Mouse (Mus musculus): ENCODE results near the gene Rarres2. TPM values are rescaled to one million over a fixed set of nuclear protein-coding genes. Genes with fewer than 3 reads are reported as not detected.

The Rarres2 gene
- polyA plus RNA-seq, 1 experiment from 2014 or later: 3.6 TPM

GRCm38 (mm10) chr6:48589194-48589750 lies 16.7 kb upstream of the Rarres2 start, which contains the start of gene Gm45021:
Gm45021 (plus strand) TSS chr6:48589610.
- no peaks in the 10 kb centered on the region for H3K36me3 ChIP-seq (ENCODE audit: control insufficient read depth, insufficient read depth)
- H3K9me3 ChIP-seq (ENCODE audit: control insufficient read depth, low read length): no peaks in the 10 kb centered on the region
- H3K4me3 ChIP-seq (replicated peaks; ENCODE audit: low read length): no peak within 1 kb of the TSS
- H3K4me1 ChIP-seq (replicated peaks; ENCODE audit: control insufficient read depth, insufficient read depth, low read length): peaks cover 5% of the 10 kb centered on the region
- no peak within 1 kb of the TSS for H3K27ac ChIP-seq (ENCODE audit: low read length)
- no peak within 1 kb of the TSS for H3K4me2 ChIP-seq (ENCODE audit: low read length)
- 76% methylated on average over 6 of the region's 6 CpGs for WGBS
- no peak for ATAC-seq
- no peaks in the 10 kb centered on the region for H3K27me3 ChIP-seq (replicated peaks; ENCODE audit: control insufficient read depth, insufficient read depth, low read length)
- no peak within 1 kb of the TSS for H3K9ac ChIP-seq (replicated peaks; ENCODE audit: low read depth, low read length)

GRCm38 (mm10) chr6:48582037-48582436 lies 9.4 kb upstream of the Rarres2 start:
- Histone ChIP-seq H3K27ac (ENCODE audit: low read length) (no peak overlapping the region), H3K36me3 (ENCODE audit: control insufficient read depth, insufficient read depth) (no peaks in the 10 kb centered on the region), H3K27me3 (replicated peaks; ENCODE audit: control insufficient read depth, insufficient read depth, low read length) (no peaks in the 10 kb centered on the region), H3K4me2 (ENCODE audit: low read length) (no peak overlapping the region), H3K9me3 (ENCODE audit: control insufficient read depth, low read length) (no peaks in the 10 kb centered on the region), H3K4me1 (replicated peaks; ENCODE audit: control insufficient read depth, insufficient read depth, low read length) (no peaks in the 10 kb centered on the region), H3K4me3 (replicated peaks; ENCODE audit: low read length) (no peak overlapping the region), H3K9ac (replicated peaks; ENCODE audit: low read depth, low read length) (no peak overlapping the region)
- ATAC-seq: peak; percentile 43; the same call in 1 of the 2 replicates
- 66% methylated on average over 3 of the region's 3 CpGs for WGBS

GRCm38 (mm10) chr6:48581257-48581656 lies 8.7 kb upstream of the Rarres2 start:
- H3K36me3 ChIP-seq (ENCODE audit: control insufficient read depth, insufficient read depth): no peaks in the 10 kb centered on the region
- H3K4me3 ChIP-seq (replicated peaks; ENCODE audit: low read length): no peak overlapping the region
- 41% methylated on average over 3 of the region's 3 CpGs for WGBS
- H3K4me1 ChIP-seq (replicated peaks; ENCODE audit: control insufficient read depth, insufficient read depth, low read length): no peaks in the 10 kb centered on the region
- H3K27me3 ChIP-seq (replicated peaks; ENCODE audit: control insufficient read depth, insufficient read depth, low read length): no peaks in the 10 kb centered on the region
- no peak for ATAC-seq
- H3K9ac ChIP-seq (replicated peaks; ENCODE audit: low read depth, low read length): no peak overlapping the region
- no peak overlapping the region for H3K4me2 ChIP-seq (ENCODE audit: low read length)
- H3K27ac ChIP-seq (ENCODE audit: low read length): no peak overlapping the region
- H3K9me3 ChIP-seq (ENCODE audit: control insufficient read depth, low read length): no peaks in the 10 kb centered on the region

GRCm38 (mm10) chr6:48579215-48579648 lies 6.6 kb upstream of the Rarres2 start:
- Histone ChIP-seq H3K9ac (replicated peaks; ENCODE audit: low read depth, low read length) (no peak overlapping the region), H3K4me3 (replicated peaks; ENCODE audit: low read length) (no peak overlapping the region), H3K9me3 (ENCODE audit: control insufficient read depth, low read length) (no peaks in the 10 kb centered on the region), H3K4me2 (ENCODE audit: low read length) (no peak overlapping the region), H3K27ac (ENCODE audit: low read length) (no peak overlapping the region), H3K4me1 (replicated peaks; ENCODE audit: control insufficient read depth, insufficient read depth, low read length) (no peaks in the 10 kb centered on the region), H3K27me3 (replicated peaks; ENCODE audit: control insufficient read depth, insufficient read depth, low read length) (no peaks in the 10 kb centered on the region), H3K36me3 (ENCODE audit: control insufficient read depth, insufficient read depth) (no peaks in the 10 kb centered on the region)
- 42% methylated on average over 5 of the region's 5 CpGs for WGBS
- no peak for ATAC-seq

GRCm38 (mm10) chr6:48578736-48579135 lies 6.1 kb upstream of the Rarres2 start:
- Histone ChIP-seq H3K4me3 (replicated peaks; ENCODE audit: low read length) (no peak overlapping the region), H3K36me3 (ENCODE audit: control insufficient read depth, insufficient read depth) (no peaks in the 10 kb centered on the region), H3K9ac (replicated peaks; ENCODE audit: low read depth, low read length) (no peak overlapping the region), H3K4me2 (ENCODE audit: low read length) (no peak overlapping the region), H3K9me3 (ENCODE audit: control insufficient read depth, low read length) (no peaks in the 10 kb centered on the region), H3K4me1 (replicated peaks; ENCODE audit: control insufficient read depth, insufficient read depth, low read length) (no peaks in the 10 kb centered on the region), H3K27me3 (replicated peaks; ENCODE audit: control insufficient read depth, insufficient read depth, low read length) (no peaks in the 10 kb centered on the region), H3K27ac (ENCODE audit: low read length) (no peak overlapping the region)
- no peak for ATAC-seq
- 77% methylated on average over 5 of the region's 5 CpGs for WGBS

- Histone ChIP-seq H3K27ac (ENCODE audit: low read length) (no peak overlapping the region), H3K4me3 (replicated peaks; ENCODE audit: low read length) (no peak overlapping the region), H3K36me3 (ENCODE audit: control insufficient read depth, insufficient read depth) (no peaks in the 10 kb centered on the region), H3K4me1 (replicated peaks; ENCODE audit: control insufficient read depth, insufficient read depth, low read length) (no peaks in the 10 kb centered on the region), H3K27me3 (replicated peaks; ENCODE audit: control insufficient read depth, insufficient read depth, low read length) (no peaks in the 10 kb centered on the region), H3K4me2 (ENCODE audit: low read length) (no peak overlapping the region), H3K9ac (replicated peaks; ENCODE audit: low read depth, low read length) (no peak overlapping the region), H3K9me3 (ENCODE audit: control insufficient read depth, low read length) (no peaks in the 10 kb centered on the region)
- ATAC-seq: no peak
- WGBS: 82% methylated on average over 3 of the region's 3 CpGs
Observed at GRCm38 (mm10) chr6:48573981-48574380, 1.4 kb upstream of the Rarres2 start.

GRCm38 (mm10) chr6:48573280-48573679 lies 691 bp upstream of the Rarres2 start:
- no peak overlapping the region for H3K4me3 ChIP-seq (replicated peaks; ENCODE audit: low read length)
- no peaks in the 10 kb centered on the region for H3K9me3 ChIP-seq (ENCODE audit: control insufficient read depth, low read length)
- WGBS: 82% methylated on average over 10 of the region's 10 CpGs
- H3K4me1 ChIP-seq (replicated peaks; ENCODE audit: control insufficient read depth, insufficient read depth, low read length): no peaks in the 10 kb centered on the region
- H3K27ac ChIP-seq (ENCODE audit: low read length): no peak overlapping the region
- no peak overlapping the region for H3K4me2 ChIP-seq (ENCODE audit: low read length)
- H3K9ac ChIP-seq (replicated peaks; ENCODE audit: low read depth, low read length): no peak overlapping the region
- no peaks in the 10 kb centered on the region for H3K27me3 ChIP-seq (replicated peaks; ENCODE audit: control insufficient read depth, insufficient read depth, low read length)
- no peak for ATAC-seq
- H3K36me3 ChIP-seq (ENCODE audit: control insufficient read depth, insufficient read depth): no peaks in the 10 kb centered on the region

- H3K4me2 ChIP-seq (ENCODE audit: low read length): no peak overlapping the region
- peaks cover 5% of the 10 kb centered on the region for H3K4me1 ChIP-seq (replicated peaks; ENCODE audit: control insufficient read depth, insufficient read depth, low read length)
- no peak overlapping the region for H3K9ac ChIP-seq (replicated peaks; ENCODE audit: low read depth, low read length)
- H3K27ac ChIP-seq (ENCODE audit: low read length): no peak overlapping the region
- no peaks in the 10 kb centered on the region for H3K9me3 ChIP-seq (ENCODE audit: control insufficient read depth, low read length)
- H3K36me3 ChIP-seq (ENCODE audit: control insufficient read depth, insufficient read depth): no peaks in the 10 kb centered on the region
- no peak for ATAC-seq
- no peaks in the 10 kb centered on the region for H3K27me3 ChIP-seq (replicated peaks; ENCODE audit: control insufficient read depth, insufficient read depth, low read length)
- H3K4me3 ChIP-seq (replicated peaks; ENCODE audit: low read length): no peak overlapping the region
- WGBS: 95% methylated on average over 5 of the region's 5 CpGs
Observed at GRCm38 (mm10) chr6:48572014-48572413, 575 bp downstream of the Rarres2 start.

GRCm38 (mm10) chr6:48569065-48569807 lies 3.4 kb downstream of the Rarres2 start:
- Histone ChIP-seq H3K9ac (replicated peaks; ENCODE audit: low read depth, low read length) (no peak overlapping the region), H3K4me3 (replicated peaks; ENCODE audit: low read length) (no peak overlapping the region), H3K36me3 (ENCODE audit: control insufficient read depth, insufficient read depth) (no peaks in the 10 kb centered on the region), H3K27ac (ENCODE audit: low read length) (no peak overlapping the region), H3K4me1 (replicated peaks; ENCODE audit: control insufficient read depth, insufficient read depth, low read length) (peaks cover 5% of the 10 kb centered on the region), H3K9me3 (ENCODE audit: control insufficient read depth, low read length) (no peaks in the 10 kb centered on the region), H3K27me3 (replicated peaks; ENCODE audit: control insufficient read depth, insufficient read depth, low read length) (no peaks in the 10 kb centered on the region), H3K4me2 (ENCODE audit: low read length) (no peak overlapping the region)
- WGBS: 83% methylated on average over 8 of the region's 8 CpGs
- ATAC-seq: no peak
